Mouse (Mus musculus) retina, embryonic 14.5 days (tissue): ENCODE results near the gene Gpam.

Source experiments
- DNase-seq: peaks from one replicate; pipeline ENCODE4 v3.0.0-alpha.2; 2015; ENCODE audit warnings: low spot score

Gene Gpam

DNA sequence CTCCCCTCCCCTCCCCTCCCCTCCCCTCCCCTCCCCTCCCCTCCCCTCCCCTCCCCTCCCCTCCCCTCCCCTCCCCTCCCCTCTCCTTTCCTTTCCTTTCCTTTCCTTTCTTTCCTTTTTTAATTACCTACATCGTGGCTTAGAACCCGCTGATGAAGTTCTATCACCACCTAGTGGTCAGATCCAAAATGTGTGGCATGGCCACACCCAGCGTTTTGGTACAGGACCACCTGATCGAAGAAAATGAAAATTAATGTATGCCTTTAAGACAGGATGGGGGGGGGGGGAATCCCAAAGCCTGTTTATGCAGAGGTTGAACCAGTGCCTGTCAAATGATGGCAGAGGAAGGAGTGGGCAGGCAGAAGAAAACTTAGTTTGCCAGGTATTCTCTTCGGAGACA is 65.1 kb downstream of the Gpam start:
- DNase-seq: peak; percentile 86

DNA sequence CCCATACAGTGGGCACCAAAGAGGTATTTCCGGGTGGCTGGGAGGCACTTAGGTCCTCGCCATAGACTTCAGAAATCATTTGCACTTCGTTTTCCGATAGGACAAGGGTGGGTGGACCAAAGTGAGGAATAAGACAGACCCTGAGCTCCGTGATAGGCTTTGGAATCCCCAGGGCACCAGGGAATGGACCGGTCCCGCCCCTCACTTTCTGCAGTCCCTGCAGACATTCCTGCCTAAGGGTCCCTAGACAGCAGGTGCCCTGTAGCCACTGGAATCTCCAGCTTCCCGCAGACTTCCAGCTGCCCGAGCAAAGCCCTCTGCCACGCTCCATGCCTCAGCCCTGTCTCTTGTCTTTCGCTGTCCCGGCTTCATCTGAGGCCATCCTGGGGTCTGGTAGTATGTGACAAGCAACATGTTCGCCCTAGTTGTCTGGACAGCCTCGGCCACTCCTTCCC is 65.6 kb downstream of the Gpam start:
- DNase-seq: no peak

DNA sequence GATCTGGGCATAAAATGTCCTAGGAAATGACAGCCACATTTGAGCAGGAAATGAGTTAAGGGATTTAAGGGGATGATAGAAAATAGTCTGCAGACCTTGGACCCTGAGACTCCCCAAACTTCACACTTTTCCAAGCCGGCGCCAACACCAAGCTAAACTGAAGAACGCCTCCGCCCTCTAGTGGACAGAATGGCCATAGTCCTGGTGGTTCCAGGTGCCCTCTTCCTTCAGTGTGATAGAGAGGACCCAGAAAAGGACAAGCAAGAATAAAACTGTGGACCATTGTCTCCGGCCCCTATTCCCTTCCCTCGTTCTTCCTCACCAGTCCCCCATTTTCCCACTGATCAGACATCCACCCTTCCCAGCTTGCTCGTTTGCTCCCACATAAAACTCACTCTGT is 66.1 kb downstream of the Gpam start:
- peak; percentile 90 for DNase-seq

DNA sequence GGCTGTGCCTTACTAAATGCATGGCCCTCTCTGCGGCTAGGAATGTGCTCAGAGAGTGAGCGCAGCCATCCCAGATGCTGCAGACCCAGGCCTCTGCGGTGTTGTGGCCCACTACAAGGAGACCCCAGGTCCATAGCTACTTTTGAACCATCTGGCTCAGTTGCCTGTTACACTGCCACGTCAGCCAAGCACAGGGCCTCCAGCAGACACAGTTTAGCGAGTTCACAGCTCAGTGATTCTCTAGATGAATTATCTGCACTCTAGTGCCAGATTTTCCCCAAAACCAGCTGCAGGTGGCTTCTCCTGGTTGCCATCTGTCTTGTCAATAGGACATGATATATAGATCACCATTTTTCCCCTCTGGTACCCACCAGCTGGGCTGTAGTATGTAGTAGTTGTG is 69.6 kb downstream of the Gpam start:
- peak; percentile 13 for DNase-seq

DNA sequence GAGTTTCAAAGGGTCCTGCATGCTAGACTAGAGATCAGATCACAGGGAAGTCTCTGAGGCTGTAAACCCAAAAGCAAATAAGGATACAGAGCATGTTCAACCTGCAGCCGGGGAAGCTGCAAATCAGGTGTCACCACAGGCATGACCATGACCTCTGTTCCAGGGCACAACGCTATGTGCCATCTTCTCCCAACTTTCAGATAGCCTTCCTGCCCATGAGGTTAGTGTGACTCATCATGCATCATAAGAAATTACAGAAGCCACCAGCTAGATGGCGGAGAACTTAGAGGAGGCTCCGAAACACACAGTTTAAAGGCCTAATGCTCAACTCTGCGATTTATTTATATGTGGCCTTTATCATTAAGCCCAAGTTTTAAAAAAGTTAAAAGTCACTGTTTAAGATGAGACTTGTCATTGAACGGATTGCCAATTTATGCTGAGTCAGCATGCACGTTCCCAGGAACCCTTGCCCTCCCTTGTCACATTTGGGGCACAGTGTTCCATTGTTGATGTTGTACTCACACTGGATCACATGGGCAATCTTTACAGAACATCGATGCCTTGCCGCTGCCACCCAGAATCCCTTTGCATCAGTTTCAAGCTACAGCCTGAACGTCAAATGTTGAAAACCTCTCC is 71.3 kb downstream of the Gpam start:
- DNase-seq: no peak

DNA sequence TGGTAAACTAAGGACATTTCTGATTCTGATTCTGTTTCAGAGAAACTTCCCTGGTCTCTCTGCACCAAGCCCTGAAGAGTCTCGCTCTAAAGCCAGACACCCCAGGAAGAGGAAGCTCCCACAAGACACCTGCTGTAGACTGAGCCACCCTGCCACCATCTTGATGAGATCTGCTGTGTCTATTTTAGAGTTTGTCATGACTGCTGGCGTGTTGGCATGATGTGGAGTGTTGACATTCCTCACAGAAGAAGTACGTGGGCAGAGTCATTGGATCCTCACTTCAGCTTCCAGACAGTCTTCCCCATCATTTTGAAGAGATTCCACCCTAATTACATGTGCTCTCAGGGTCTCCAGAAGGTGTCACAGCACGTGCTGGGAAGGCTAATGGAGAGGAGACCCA is 73.9 kb downstream of the Gpam start:
- DNase-seq: no peak

DNA sequence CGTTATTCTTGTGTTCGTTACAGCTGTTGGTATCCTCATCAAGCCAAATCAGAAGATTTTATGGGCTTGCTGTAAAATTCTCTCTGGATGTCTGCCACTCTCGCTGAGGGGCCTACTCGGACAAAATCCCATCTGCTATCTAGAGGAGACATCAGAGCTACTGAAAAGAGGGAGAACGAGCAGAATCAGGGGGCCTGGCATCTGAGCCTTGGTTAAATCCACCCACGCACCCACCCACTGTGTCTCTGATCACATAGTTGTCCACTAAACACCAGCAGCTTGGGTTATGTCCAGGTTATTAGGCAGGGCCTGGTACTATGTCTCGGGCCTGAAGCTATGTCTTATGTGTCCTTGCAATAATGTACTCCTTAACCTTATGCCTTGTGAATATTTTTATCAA is 89.6 kb downstream of the Gpam start:
- DNase-seq: no peak

DNA sequence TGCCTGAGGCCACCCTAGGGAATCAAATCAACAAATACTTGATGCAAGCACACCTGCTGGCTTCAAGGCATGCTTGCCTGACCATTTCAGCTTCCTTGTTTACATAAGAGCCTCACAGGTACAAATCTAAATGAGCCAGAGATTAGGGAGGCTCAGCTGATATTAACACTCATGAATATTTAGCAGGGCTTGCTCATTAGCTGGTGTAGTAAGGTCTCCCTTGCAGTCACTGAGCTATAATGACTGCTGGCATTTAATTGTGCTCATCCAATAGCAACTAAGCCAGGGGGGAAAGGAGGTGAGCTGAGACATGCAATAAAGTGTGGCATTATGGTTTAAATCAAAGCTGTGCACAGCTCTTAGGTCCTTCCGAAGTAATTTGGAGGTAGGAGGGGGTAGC is 108.2 kb downstream of the Gpam start:
- DNase-seq: no peak
